Mouse (Mus musculus): Measurements from ENCODE around the gene Haus2. TPM values are rescaled to one million over a fixed set of nuclear protein-coding genes. Genes with fewer than 3 reads are reported as not detected.

Haus2 gene
- total RNA-seq, 4 experiments from 2014 or later = 14.4 to 15.4 (median 14.9) TPM

DNA sequence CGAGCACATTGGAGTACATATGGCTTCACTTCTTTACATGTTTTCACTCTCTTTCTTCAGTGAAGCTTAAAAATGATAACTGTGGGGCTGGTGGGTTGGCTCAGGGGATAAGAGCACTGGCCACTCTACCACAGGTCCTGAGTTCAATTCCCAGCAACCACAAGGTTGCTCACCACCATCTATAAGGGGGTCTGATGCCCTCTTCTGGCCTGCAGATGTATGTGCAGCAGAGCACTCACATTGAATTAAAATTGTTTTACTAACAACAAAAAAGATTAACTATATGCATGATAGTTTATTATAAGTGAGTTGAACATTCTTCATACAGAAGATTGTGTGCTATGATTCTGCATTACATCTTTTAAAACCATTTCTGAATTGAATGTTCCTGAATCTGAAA is 10.4 kb downstream of the Haus2 start:
- no peak for DNase-seq

DNA sequence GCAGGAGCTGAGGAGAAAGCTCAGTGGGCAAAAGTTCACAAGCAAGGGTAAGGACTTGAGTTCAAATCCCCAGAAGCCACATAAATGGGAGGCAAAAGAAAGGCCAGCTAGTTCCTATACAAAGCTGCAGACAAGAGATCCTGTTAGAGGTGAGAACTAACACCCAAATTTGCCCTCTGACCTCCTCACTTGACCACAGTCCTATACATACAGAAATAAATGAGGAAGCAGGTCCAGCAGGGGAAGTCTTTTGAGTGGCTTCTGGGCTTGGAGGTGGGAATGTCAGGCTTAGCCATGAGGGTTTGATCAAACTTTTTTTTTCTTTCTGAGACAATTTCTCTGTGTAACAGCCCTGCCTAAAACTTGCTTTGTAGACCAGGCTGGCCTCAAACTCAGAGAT is 13.7 kb downstream of the Haus2 start:
- no peak for DNase-seq

DNA sequence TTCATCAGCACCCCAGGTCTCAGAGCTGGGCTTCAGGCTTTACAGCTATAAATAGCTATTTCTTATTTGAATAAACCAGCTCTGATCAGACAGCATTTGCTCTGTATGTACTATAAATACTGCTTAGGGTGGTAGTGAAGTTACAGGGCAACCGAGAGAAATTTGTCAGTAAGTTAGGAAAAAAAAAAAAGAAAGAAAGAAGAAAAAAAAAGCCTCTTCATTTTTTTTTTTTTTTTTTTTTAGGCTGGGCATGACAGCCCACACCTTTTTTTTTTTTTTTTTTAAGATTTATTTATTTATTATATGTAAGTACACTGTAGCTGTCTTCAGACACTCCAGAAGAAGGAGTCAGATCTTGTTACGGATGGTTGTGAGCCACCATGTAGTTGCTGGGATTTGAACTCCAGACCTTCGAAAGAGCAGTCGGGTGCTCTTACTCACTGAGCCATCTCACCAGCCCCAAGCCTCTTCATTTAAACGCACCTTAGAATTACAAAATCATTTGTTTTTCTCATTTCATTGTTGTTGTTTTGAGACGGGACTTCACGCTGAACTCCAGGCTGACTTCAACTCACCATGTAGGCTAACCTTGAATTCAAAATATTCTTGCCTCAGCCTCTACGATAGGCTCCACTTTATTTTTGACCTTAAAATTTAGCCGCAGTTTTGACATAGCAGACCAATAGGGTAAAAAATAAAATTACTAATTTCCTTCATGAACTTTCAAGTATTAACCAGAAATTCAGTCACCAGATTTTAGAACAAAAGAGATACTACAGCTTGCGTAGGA is 19.1 kb downstream of the Haus2 start:
- no peak for DNase-seq

DNA sequence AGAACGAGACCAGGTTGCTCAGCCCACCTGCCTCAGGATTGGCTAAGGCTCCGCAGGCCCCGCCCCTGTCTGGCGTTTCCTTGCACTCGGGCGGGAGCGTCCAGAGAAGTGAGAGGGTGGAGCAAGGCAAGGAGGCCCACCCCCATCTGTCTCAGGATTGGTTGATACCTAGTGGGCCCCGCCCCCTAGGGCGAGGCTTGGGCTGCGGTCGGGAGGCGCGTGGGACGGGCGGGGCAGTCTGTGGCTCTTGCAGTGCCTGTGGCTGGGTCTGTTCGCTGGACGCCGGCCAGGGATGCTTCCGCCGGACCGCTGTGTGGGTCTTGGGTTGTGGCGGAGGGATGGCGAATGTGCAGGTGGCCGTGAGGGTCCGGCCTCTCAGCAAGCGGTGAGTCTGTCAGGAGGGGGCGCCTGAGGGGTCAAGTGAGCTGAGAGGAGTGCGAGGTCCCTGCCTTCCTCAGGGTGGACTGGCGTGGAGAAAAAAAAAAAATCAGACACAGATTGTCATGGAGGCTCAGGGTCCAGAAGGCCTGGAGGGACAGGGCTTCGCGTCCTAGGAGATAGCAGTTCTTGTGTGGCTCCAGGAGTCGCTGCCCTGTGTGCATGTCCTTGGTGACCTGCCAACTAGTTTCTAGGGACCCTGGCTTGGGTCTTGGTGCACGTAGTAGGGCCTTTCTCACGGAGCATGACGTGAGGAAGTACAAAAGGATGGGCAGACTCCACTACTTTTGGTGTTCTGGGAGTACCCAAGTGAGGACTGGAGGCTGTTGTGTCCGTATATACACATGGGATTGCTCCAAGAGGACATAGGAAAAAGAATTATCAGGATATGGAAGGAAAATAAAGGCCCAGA is 19.9 kb downstream of the Haus2 start, which contains the start of gene Stard9:
Gene Stard9, plus strand, starts transcription at position 236 of the 850 bp plus-strand sequence.
- peak; percentile 99 for DNase-seq

DNA sequence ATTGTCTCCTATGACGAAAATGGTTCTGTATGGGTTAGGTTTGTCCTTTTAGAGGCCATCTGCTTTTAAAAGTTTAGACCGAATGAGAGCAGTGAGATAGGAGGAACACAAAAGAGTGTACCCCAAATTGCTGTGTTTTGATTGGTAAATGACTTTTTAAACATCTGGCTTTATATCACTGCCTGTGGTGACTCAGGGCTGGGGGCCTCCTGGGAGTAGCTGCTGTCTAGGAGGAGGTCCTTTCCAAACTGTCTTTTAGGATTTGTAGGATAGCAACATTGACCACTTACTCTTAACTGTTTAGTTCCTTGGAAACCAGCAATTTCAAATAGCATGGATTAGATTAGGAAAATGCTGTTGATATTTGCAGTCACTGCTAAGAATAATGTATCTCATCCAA is 21.1 kb downstream of the Haus2 start:
- DNase-seq = no peak

DNA sequence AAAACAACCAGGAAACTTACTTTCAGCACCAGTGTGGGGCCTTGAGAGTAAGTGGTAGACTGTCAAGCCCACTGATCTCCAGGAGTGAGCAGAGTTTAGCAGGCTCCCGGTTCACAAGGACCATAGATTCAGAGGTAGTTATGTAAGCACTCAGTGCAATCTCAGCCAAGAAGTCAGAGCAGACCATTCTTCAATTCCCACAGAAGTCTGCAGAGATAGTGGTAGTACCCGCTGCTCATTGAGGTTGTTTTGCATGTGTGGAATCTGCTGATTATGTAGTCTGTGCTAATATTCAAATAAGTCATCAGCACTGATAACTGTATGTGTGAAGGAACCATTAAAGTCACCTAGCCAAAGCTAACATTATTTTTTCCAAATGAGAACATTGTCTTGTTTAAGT is 21.5 kb downstream of the Haus2 start:
- no peak for DNase-seq

DNA sequence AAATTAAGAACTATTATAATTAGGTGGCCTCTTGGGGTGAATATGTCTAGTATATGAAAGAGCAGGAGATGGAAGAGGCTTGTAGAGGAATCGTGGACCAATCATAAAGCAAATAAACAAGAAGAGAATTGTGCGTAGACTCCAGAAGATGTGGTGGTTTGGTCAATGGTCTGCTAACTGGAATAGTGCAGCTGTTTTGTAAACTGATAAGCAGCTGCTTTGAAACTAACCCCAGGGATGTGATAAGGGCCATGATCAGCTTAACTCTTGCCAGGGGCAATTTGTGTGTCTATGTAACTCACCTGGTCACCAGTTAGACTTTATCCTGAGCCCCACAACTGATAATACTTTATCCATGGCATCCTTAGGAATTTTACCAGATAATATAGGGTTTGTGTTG is 22.3 kb downstream of the Haus2 start:
- no peak for DNase-seq

DNA sequence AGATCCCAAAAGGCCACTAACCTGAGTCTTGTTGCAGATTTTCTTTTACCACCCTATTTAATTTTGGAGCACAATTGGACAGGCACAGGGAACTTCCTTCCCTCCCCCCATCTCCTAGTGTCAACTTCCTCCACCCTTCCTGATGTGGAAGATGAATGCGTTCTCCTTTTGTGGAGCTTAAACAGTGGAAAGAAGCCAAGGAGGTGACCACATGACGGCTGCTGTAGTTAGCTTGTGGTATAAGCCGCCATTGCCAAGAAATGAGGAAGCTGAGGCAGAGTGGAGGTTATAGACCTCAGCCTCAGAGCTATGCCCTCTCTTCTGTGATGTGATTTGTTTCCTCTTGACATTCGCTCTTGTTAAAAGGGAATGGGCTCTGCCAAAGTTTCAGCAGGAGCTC is 22.8 kb downstream of the Haus2 start:
- peak; percentile 27 for DNase-seq

DNA sequence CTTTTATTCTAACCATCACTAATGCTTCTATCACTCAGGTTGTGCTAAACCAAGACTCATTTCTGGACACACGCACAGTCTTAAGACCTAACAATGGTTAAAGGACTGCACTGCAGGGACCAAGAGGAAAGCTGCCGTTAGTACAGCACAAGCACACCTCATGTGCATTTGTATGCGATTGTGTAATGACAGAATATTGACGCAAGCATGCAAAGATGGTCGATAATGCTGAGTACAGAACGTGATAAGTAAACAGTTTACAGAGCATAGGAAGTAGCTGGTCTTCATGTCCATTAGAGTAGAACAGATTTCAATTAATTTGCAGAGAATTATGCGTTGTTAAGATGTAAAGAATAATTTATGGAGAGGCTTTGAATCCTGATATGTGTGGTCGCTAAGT is 31.7 kb downstream of the Haus2 start:
- DNase-seq = no peak

DNA sequence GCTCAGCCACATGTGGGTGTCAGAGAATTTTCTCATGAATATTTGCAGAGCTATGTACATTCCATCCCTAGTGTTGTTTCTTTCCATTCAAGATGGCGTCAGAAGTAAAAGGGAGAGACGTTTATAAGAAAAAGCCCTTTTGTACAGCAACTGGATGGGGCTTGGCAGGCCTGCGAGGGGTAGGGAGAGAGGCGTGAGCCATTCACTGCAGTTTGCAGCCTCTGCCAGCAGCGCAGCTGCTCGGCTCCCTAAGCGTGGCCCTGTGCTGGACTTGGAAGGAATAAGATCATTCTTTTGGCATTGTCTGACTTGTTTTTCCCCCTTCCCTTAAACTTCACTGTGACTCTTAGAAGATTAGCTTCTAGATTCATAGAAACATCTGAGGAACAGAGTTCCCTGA is 34.7 kb downstream of the Haus2 start:
- DNase-seq = no peak

DNA sequence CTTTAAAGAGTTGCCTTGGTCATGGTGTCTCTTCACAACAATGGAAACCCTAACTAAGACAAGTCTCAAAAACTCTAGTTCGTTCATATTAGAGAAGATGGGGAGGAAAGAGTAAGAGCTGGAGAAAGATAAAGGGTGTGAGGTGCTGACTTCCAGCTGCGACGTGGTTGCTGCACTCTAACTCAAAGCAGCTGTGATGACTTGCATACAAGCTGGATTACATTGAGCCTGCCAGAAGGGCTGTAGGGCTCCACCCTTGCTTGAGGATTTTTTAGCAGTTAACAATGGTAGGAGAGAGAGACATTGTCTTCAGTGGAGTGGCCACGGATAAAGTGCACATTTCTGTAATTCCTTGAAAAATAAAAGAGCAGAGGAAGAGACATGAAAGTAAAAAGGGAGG is 37.6 kb downstream of the Haus2 start:
- no peak for DNase-seq

DNA sequence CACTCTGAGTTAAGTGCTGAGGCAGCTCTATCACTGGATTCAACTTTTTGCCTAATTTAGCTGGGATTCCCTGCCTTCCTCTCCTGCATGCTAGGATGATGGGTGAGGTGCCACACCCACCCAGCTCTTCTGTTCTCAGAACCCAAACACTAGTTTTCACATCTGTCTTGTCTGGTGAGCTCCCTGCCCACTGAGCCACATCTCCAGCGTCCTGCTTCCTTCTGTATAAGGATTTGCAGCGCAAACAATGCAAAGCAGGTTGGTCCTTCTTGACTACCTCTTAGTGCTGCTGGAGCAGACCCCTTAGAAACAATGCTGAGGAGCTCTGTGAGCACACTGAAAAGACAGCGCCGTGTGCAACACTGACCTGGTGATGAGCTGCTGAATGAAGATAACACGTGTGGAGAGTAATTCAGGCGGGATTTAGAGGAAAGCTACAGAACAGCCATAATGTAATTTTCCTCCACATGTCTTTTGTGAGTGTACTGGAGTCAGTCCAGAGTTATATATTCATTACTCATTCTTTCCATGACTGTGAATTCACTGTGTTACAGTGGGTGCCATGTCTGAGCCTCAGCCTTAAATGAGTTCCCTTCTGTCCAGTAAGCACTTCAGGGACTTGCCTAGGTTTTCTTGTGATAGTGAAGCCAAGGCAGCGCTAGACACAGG is 43.2 kb downstream of the Haus2 start:
- DNase-seq = no peak

DNA sequence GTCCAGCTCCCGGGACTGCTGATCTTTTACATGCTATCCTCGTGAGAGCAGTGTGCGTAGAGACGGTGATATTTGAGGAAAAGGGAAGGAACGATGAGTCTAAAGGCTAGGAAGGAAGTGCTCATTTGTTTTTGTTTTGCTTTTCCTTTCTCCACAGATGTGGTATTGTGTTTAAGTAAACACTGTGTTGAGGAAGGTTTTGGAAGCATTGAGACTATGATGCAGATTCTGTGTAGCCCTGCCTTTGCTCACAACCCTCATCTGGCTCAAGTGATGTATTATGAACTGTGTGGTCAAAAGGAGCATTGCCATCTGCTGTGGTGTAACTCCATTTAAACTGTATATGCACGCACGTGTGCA is 43.7 kb downstream of the Haus2 start:
- no peak for DNase-seq

DNA sequence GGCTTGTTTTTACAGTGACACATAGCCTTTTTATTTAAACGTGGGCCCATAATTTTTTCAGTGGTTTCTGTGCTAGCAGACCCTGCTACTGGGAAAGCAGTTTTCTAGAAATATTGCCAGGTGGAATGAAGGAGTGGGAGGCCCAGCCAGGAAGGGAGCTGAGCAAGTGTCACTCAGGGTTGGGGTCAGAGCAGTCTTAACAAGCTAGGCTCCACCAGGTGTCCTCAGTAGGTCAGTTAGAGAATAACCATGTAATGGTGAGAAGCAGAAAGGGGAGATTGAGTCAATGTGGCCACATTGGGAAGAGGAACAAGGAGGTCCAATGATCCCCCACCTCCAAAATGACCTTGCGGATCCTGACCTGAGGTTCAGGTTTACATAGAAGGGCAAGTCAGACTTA is 45.5 kb downstream of the Haus2 start:
- DNase-seq = no peak

DNA sequence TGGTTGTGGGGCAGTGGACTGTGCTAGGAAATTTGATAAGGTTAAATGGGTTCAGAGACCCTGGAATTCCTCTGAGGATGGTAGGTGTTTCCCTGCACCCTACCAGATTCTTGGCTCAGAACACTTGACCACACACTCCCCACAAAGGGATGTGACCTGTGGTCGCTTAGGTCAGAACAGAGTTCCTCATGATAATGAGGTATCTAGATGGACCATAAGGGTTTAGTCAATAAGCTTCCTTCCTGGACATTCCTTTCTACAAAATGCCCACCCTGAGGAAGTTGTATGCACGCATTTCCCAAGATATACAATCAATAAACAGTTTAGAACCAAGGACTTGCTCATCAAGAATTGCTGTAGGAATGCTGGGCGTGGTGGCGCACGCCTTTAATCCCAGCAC is 46.7 kb downstream of the Haus2 start:
- no peak for DNase-seq

DNA sequence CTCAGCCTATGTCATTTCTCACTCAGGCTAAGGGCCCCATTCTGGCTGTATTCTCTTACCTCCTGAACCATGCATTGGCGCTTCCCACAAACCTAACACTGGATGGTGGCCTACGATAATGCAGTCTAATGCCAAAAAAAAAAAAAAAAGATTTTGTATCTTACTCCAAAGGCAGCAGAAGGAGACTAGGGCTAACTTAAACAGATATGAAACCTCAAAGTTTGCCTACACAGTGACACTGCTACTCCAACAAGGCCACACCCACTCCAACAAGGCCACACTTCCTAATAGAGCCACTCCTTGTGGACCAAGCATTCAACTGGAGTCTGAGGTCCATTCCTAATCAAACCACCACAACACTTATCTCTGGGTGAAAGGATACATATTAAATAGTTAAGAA is 47.5 kb downstream of the Haus2 start:
- no peak for DNase-seq

DNA sequence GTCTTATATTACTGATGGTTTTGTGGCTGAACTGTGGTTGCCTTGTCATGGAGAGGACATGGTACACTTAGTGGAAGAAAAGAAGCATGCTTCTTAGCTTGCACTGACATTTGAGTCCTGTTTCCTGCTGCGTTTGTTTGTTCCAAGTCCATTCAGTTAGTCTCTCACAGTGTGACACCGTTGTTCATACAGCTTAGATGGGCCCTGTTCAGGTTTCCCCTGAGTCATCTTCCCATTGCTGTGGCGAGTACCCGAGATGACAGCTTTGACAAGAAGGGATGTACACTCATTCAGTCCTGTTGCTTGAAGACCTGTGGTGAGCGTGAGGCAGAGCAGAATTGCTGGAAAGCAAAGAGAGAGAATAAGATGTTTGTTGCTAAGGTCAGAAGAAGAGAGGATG is 49.3 kb downstream of the Haus2 start:
- DNase-seq = no peak

DNA sequence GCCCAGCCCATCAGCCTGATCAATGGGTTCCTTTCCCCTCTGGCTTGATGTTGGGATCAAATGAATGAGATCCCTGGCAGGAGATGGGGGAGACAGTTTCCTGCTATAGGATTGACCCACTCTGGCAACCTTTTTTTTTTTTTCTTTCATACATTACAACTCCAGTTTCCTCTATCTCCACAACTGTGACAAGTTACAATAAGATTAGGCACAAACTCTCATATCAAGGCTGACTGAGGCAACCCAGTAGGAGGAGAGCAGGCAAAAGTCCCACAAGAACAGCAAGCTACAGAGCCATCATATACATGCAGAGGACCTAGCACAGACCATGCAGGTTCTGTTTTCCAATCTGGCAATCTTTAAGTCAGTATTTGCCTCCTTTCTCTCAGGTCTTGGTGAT is 50.1 kb downstream of the Haus2 start:
- DNase-seq = no peak

DNA sequence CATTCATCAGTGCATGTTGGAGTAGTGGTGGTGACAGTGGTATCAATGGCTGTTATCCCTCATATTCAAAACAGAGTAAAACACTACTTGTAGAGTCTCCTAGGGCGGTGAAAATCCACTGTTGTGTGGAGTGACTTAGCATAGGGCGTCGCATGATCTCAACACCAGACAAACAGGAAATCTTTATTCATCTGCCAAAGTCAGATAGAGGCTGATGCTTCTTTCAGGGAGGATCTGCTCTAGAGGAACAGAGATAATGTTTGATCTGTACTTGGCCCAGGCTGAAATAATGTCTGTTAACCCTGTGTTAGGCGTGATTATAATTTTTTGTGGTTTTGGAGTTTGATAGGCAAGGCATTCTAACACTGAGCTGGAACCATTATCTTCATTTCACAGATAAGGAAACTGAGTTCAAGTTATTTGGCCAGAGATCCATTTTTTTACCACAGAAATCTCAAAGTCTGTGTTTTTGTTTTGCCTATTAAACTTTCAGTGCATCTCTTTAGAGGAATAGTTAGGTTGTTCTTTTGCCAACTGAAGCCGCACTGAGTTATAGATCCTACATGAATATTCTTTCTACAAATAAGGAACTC is 51.4 kb downstream of the Haus2 start:
- DNase-seq = no peak

DNA sequence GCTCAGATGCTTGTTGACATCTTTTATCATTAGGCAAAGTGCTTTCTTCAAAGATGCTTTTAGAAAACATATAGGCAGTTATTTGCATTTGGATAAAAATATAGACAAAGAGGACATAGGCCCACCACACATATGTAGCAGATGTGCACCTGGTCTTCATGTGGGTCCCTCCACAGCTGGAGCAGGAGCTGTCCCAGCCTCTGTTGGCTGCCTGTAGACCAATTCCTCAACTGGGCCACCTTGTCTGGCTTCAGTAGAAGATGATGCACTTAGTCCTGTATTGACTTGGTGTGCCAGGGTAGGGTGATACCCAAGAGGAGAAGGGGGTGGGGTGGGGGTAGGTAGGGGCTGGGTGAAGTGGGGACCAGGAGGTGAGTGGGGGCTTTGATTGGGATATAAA is 53.6 kb downstream of the Haus2 start:
- no peak for DNase-seq

DNA sequence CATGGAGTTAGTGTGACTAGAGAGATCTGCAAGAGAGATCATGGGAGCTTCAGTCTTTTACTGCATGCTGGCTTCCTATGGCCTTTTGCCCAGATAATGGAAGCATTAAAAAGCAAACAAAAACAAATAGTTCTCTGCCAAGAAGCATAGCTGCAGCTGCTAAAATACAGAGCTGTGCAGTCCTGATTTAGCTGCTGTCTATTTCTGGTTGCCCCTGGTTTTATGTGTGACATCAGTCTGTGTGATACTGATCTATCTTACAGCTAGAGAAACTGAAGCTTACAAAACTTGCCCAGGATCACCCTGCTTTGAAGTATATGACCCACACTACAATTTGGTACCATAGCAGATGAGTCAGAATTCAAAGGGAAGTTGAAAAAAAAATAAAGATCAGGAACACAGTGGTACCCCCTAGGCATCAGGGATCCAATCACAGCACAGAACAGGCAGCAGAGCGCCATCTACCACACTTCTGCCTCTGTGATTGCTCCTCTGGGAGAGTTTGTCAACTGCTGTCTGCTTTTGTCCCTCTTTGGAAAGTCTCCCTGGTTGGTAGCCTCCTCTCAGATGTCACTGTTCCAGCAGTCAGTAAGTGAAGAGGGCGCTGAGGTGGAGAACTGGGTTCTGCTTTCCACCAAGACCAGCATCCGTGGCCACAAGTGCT is 54.4 kb downstream of the Haus2 start:
- no peak for DNase-seq

DNA sequence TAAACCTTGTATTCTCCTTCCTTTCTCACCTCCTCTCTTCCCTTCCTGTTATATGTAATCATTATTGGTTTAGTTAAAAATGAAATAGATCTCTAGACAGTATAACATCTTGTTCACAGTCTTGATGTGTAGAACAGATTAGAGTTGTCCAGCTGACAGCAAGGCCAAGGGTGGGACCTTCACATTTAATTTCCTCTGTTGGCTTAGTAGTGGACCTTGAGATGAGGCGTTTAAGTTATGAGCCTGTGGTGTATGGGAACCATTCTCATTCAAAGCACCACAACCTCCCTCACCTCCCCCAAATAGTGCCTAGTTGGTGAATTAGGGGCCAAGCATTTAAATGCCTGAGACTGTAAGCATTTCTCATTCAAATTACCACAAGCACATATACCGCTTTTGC is 58.3 kb downstream of the Haus2 start:
- peak; percentile 52 for DNase-seq

DNA sequence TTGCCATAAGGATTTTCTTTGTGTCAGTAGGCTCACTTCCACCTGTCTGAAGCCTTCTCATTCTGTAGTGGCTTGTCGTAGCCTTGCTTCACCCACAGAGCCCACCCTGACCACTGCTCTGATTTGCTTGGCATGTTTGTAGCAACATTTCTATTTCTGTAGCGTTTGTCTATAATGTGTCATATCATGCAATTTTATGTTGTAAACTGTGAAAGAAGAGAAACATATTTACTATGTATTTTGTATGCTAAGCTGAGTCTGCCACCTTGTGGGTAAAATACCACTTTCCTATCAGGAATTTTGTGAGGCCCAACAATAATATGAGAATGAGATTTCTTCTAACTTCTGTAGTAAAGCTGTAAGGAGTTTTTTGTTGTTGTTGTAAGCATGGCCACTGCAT is 61.1 kb downstream of the Haus2 start:
- no peak for DNase-seq
